Mouse (Mus musculus) midbrain, postnatal 0 days (tissue): ENCODE data around the gene Ndc1. TPM values are rescaled to one million over a fixed set of nuclear protein-coding genes. Genes with fewer than 3 reads are reported as not detected.
"Not testable (repeated sequence)": the region's sequence is repeated elsewhere in the genome, so short reads cannot be mapped to it uniquely, and the experiment has no call there.

ENCODE experiments used
- ATAC-seq: fragments of 200-750 bp; cut with Nextera tagmentation; 2 replicates; pipeline ENCODE4 v1.8.0; 2017; ENCODE audit warnings: moderate number of reproducible peaks, mild to moderate bottlenecking, moderate TSS enrichment, moderate library complexity; ENCODE audit not compliant: low FRiP score
- DNase-seq: peaks from one replicate; pipeline ENCODE4 v3.0.0-alpha.2; 2015; ENCODE audit warnings: low spot score
- H3K27ac ChIP-seq: fragments of 300-500 bp; sonication (generic); 2 replicates; pipeline ENCODE4 v1.5.1; 2014; ENCODE audit warnings: low read depth, mild to moderate bottlenecking, low read length, mixed read lengths
- H3K27me3 ChIP-seq: fragments of 300-500 bp; sonication (generic); 2 replicates; pipeline ENCODE4 v1.6.1; 2014; ENCODE audit warnings: low read length, control low read depth, mixed read lengths; ENCODE audit not compliant: insufficient read depth
- H3K36me3 ChIP-seq: fragments of 300-500 bp; sonication (generic); 2 replicates; pipeline ENCODE4 v1.6.1; 2014; ENCODE audit warnings: low read length, control low read depth, mixed read lengths; ENCODE audit not compliant: insufficient read depth
- H3K4me1 ChIP-seq: fragments of 300-500 bp; sonication (generic); 2 replicates; pipeline ENCODE4 v1.6.1; 2014; ENCODE audit warnings: mild to moderate bottlenecking, control low read depth, antibody characterized with exemption, low read length, mixed read lengths; ENCODE audit not compliant: insufficient read depth
- H3K4me2 ChIP-seq: fragments of 300-500 bp; sonication (generic); 2 replicates; pipeline ENCODE4 v1.6.1; 2014; ENCODE audit warnings: low read depth, mild to moderate bottlenecking, low read length, mixed read lengths; ENCODE audit not compliant: poor library complexity, severe bottlenecking
- H3K4me3 ChIP-seq: fragments of 300-500 bp; sonication (generic); 2 replicates; pipeline ENCODE4 v1.5.1; 2014; ENCODE audit warnings: low read depth, mild to moderate bottlenecking, low read length, moderate library complexity
- H3K9ac ChIP-seq: fragments of 300-500 bp; sonication (generic); replicated peaks from 2 replicates; pipeline ENCODE4 v1.6.1; 2014; ENCODE audit warnings: mild to moderate bottlenecking, low read length, moderate library complexity, mixed read lengths; ENCODE audit not compliant: poor library complexity, severe bottlenecking
- H3K9me3 ChIP-seq: fragments of 300-500 bp; sonication (generic); 2 replicates; pipeline ENCODE4 v1.6.1; 2016; ENCODE audit warnings: low read length, control low read depth
- CTCF ChIP-seq: IDR thresholded peaks from 2 replicates; pipeline ENCODE4 v1.5.1; 2016; ENCODE audit warnings: antibody characterized with exemption, mild to moderate bottlenecking
- WGBS: fragments of 180-500 bp; shearing (Covaris S2); extraction: QIAGEN DNeasy Blood & Tissue Kit; methylation state at CpG from one replicate; pipeline ENCODE4 v1.1.7; 2014; 5-methylcytosine and 5-hydroxymethylcytosine counted together
- polyA plus RNA-seq: library from polyadenylated mRNA; unstranded; fragments of >200 nt; fragmentation: Nextera tagmentation; extraction: Ambion mirVana; gene quantifications from 2 replicates; pipeline ENCODE4 v1.2.1, GENCODE M21; 2015
- total RNA-seq: library from RNA; depleted of rRNA; stranded (reverse); fragments of >200 nt; gene quantifications from 2 replicates; pipeline ENCODE4 v1.2.3, GENCODE M21; 2014

Ndc1 gene
- total and polyA plus RNA-seq, 2 experiments from 2014 or later, result 21.5 to 36.8 TPM

DNA sequence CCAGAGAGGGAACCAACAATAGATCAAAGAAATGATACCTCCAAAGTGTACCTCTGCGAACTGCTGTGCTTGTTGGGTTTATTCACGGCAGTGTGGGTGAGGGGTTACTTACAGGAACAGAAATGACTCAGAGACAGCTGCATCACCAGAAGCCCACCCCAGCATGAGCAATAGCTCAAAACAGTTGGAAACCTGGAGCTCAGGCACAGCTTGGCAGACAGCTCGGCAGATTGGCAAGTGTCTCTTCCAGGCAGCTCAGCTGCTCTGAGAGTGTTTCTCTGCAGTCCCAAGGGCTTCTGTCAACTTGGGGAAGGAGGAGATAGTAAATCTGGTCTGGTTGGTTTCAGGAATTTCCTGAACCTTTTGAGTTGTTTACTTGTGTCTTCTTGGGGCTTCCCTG lies 9.1 kb upstream of the Ndc1 start:
- ATAC-seq (no peak), DNase-seq (peak; percentile 64)

DNA sequence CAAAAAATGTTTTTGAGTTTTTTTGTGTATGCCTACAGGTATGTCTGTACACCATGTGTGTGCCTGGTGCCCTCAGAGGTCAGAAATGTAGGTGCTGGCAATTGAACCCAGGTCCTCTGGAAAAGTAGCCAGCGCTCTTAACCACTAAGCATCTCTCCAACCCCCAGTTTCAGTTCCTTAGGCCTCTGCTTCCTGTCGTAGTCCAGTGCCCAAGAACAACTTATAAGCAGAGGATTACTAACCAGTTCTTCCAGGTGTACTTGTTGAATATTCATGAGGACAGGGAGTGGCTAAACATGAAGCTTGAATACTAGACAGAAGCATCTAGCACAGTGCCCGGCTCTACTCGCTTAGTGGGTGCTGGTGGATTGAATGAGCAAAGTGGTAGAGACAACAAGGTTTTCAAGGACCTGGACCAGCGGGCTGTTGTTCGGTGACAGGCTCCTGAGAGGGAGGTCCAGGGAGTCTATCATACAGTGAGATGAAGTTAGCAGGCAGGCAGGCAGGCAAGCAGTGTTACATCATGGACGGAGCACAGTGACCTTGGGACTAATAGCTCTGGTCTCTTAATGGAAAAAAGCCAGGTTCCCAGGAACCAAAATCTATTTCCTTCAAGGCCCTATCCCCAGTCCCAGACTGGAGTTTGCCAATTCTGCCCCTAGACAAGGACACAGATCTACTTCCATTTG lies 7.0 kb upstream of the Ndc1 start:
- no peaks in the 10 kb centered on the region for H3K9me3 ChIP-seq
- H3K27me3 ChIP-seq, result no peaks in the 10 kb centered on the region
- 84% methylated on average over 7 of the region's 7 CpGs for WGBS
- H3K27ac ChIP-seq, result no peak overlapping the region
- H3K9ac ChIP-seq, result no peak overlapping the region
- DNase-seq (no peak), ATAC-seq (no peak)
- H3K4me2 ChIP-seq, result no peak overlapping the region
- no peak for TF ChIP-seq CTCF
- 0 out of 2 replicates have a peak, but pooled peaks cover 4% of the 10 kb centered on the region for H3K36me3 ChIP-seq
- H3K4me3 ChIP-seq, result no peak overlapping the region
- H3K4me1 ChIP-seq, result no peaks in the 10 kb centered on the region

More for the DNA sequence above, 9.1 kb upstream of the Ndc1 start:
- no peak for TF ChIP-seq CTCF
- peaks cover 9% of the 10 kb centered on the region; the same call in 1 of the 2 replicates for H3K36me3 ChIP-seq
- no peak overlapping the region for H3K4me3 ChIP-seq
- H3K4me2 ChIP-seq, result no peak overlapping the region
- no peaks in the 10 kb centered on the region for H3K4me1 ChIP-seq
- no peaks in the 10 kb centered on the region for H3K9me3 ChIP-seq
- no peaks in the 10 kb centered on the region for H3K27me3 ChIP-seq
- 93% methylated on average over 3 of the region's 3 CpGs for WGBS
- H3K27ac ChIP-seq, result no peak overlapping the region
- H3K9ac ChIP-seq, result no peak overlapping the region

DNA sequence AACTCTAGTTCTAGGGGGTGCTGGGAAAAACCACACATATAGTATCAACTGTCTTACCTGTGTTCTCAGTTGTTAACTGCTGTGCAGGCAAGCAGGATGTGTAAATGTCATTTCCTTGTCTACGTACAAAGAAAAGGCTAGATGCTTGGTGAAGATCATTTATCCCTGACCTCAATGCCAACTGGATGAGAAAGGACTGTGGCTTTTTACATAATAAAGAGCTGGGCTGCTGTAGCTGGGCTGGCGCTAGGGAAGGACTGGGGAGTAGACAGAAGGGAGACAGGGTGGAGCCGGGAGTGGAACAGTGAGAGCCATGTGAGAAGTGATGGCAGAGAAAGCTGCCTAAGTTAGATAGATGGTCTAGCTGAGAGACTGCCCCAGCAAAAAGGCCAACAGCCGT lies 4.8 kb upstream of the Ndc1 start:
- H3K27me3 ChIP-seq, result no peaks in the 10 kb centered on the region
- ATAC-seq, result no peak

DNA sequence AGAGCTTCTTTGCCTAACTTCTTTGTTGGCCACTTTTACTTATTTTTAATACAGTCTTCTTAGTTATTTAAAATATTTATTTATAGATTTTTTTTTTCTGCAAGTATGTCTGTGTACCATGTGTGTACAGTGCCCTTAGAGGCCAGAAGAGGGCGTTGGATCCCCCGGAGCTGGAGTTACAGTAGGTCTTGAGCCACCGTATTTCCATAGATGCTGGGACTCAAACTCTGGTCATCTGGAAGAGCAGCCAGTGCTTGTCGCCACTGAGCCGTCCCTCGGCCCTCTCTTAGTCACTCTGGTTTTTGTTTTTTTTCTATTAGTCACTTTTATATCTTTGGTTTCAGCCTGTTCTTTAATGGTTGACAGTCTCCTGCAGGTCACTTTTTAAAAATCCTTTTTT lies 4.0 kb upstream of the Ndc1 start:
- Histone ChIP-seq H3K27me3 (no peaks in the 10 kb centered on the region), H3K4me1 (no peaks in the 10 kb centered on the region), H3K9ac (no peak overlapping the region), H3K4me2 (no peak overlapping the region), H3K9me3 (no peaks in the 10 kb centered on the region), H3K27ac (no peak overlapping the region), H3K36me3 (0 out of 2 replicates have a peak, but pooled peaks cover 3% of the 10 kb centered on the region), H3K4me3 (no peak overlapping the region)
- WGBS, result 81% methylated on average over 6 of the region's 6 CpGs
- no peak for DNase-seq
- no peak for TF ChIP-seq CTCF
- ATAC-seq, result no peak

More for the DNA sequence above, 4.8 kb upstream of the Ndc1 start:
- H3K9me3 ChIP-seq, result no peaks in the 10 kb centered on the region
- no peak for TF ChIP-seq CTCF
- no peak for DNase-seq
- no peak overlapping the region for H3K4me3 ChIP-seq
- no peaks in the 10 kb centered on the region for H3K4me1 ChIP-seq
- WGBS, result 63% methylated on average over 4 of the region's 4 CpGs
- no peak overlapping the region for H3K4me2 ChIP-seq
- H3K9ac ChIP-seq, result no peak overlapping the region
- 0 out of 2 replicates have a peak, but pooled peaks cover 4% of the 10 kb centered on the region for H3K36me3 ChIP-seq
- no peak overlapping the region for H3K27ac ChIP-seq

DNA sequence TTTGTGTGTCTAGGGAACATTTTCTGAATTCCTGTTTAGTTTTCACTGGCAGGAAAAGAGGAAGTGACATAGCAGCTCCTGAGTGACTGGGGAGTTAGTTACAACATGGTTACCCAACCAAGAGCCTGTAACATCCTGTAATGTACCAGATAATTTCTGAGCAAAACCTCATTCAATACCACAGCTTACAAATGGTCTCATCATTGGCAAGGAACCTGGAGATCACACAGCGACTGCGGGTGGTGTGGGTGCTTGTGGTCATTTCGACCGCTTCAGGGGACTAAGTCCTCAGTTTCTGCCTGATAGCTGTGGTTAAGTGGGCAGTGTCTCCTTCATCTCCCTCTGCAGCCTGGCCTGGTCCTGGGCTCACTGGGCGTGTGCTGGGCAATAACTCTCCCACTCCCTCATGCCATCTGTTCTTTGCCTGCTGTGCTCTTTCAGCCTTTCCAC lies 3.4 kb upstream of the Ndc1 start:
- Histone ChIP-seq H3K4me1 (no peaks in the 10 kb centered on the region), H3K27ac (no peak overlapping the region), H3K9me3 (no peaks in the 10 kb centered on the region), H3K4me3 (no peak overlapping the region), H3K9ac (no peak overlapping the region), H3K27me3 (no peaks in the 10 kb centered on the region), H3K36me3 (no peaks in the 10 kb centered on the region), H3K4me2 (no peak overlapping the region)
- ATAC-seq, result no peak
- DNase-seq, result no peak
- no peak for TF ChIP-seq CTCF
- WGBS, result 92% methylated on average over 5 of the region's 5 CpGs

DNA sequence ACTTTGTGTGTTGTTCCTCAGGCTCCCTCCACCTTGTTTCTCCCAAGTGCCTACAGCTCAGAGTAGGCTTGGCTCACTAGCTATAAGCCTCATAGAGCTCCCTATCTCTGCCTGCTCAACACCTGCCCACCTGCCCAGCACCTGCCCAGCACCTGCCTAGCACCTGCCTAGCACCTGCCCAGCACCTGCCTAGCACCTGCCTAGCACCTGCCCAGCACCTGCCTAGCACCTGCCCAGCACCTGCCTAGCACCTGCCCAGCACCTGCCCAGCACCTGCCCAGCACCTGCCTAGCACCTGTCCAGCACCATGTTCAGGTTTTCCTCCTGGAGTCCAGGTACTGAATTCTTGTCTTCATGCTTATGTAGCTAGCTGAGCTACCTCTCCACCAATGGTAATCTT lies 1.2 kb upstream of the Ndc1 start:
- not testable (repeated sequence) for H3K36me3 ChIP-seq, ATAC-seq, H3K4me1 ChIP-seq, H3K27me3 ChIP-seq, H3K27ac ChIP-seq, DNase-seq, H3K9ac ChIP-seq, H3K4me2 ChIP-seq, H3K4me3 ChIP-seq, H3K9me3 ChIP-seq
